Comparison of ENCODE assay signal across 9 mouse cellular contexts in the genomic region with DNA sequence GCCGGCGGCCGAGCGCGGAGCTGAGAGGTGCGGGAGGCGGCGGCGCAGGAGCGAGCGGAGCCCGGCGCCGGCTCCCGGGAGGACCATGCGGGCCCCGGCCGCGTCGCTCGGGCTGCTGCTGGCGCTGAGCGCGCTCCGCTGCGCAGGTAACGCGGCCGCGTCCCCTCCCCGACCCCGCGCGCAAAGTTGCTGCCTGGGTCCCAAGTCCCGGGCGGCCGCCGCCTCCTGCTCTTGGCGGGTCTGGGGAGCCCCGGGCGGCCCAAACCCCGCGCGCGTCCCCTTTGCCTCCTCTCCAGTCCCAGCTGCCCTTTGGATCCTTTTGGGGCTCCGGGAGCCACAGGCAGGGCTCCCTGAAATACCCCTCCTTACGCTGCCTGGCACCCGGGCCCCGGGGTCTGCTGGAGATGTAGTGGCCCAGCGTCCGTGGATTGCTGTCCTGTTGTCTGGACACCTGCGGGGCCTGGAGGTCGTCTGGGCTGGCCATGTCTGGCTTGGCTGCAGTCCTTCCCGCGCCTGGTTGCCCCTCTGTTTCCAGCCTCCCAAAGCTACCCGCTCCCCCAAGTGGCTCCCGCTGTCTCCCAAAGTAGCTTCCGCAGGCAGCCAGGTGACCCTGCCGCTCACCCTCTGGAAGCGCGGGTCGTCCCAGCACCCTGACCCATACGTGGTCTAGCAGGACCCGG. TPM values are rescaled to one million over a fixed set of nuclear protein-coding genes. Genes with fewer than 3 reads are reported as not detected.
DNase-seq lines count a peak whose midpoint lies in the region; ATAC-seq and TF ChIP-seq lines count a peak whose summit lies in the region.
"Had no signal": no experiment of that assay in that cellular context is flagged by ENCODE, and none has a peak within 500 bp of the region (broad histone marks: within the 10 kb centered on the region; RNA-seq: fewer than 3 reads in every experiment).

No protein-coding gene starts in this region.

- WGBS in heart, embryonic 14.5 days, result under 1% methylated on average over 63 of the region's 64 CpGs
- under 1% methylated on average over 64 of the region's 64 CpGs for WGBS in heart, adult 2 months
- under 1% methylated on average over 64 of the region's 64 CpGs for WGBS in hindbrain, embryonic 10.5 days
- WGBS in midbrain, embryonic 11.5 days, result under 1% methylated on average over 57 of the region's 64 CpGs
- under 1% methylated on average over 61 of the region's 64 CpGs for WGBS in cerebellum, adult 2 months

- no peak for ATAC-seq in heart, embryonic 14.5 days (ENCODE audit: insufficient number of reproducible peaks, insufficient read depth, low FRiP score, low read depth)
- peak; percentile 8; the same call in 1 of the 2 replicates for ATAC-seq in midbrain, embryonic 11.5 days (ENCODE audit: low FRiP score)

- intact Hi-C loops in heart, adult 2 months (cut with DNase I), result no loop called here

- H3K27me3 ChIP-seq in heart, embryonic 14.5 days (ENCODE audit: control insufficient read depth, insufficient read depth, low read length), result peaks cover 86% of the 10 kb centered on the region
- peaks cover 20% of the 10 kb centered on the region for H3K27me3 ChIP-seq in heart, adult 2 months (ENCODE audit: control insufficient read depth, insufficient read depth, low read length)
- peaks cover 93% of the 10 kb centered on the region for H3K27me3 ChIP-seq in hindbrain, embryonic 10.5 days (ENCODE audit: insufficient read depth, poor library complexity, severe bottlenecking)
- peaks cover 48% of the 10 kb centered on the region for H3K27me3 ChIP-seq in midbrain, embryonic 11.5 days (ENCODE audit: control insufficient read depth, insufficient read depth, low read length)
- peaks cover 2% of the 10 kb centered on the region; the same call in 1 of the 2 replicates for H3K27me3 ChIP-seq in cerebellum, adult 2 months (ENCODE audit: control insufficient read depth, insufficient read depth, low read length)

- peak overlapping the region; percentile 83 for H3K4me2 ChIP-seq in heart, embryonic 14.5 days (ENCODE audit: low read length)
- H3K4me2 ChIP-seq in midbrain, embryonic 11.5 days, result peak overlapping the region; percentile 63

- peak overlapping the region; percentile 47 to 48 for H3K4me3 ChIP-seq in heart, embryonic 14.5 days (ENCODE audit: control insufficient read depth in 1 of 2, insufficient read depth in 1 of 2, low read depth in 1 of 2, low read length in 2 of 2)
- H3K4me3 ChIP-seq in heart, adult 2 months, result no peak overlapping the region
- peak overlapping the region; percentile 69 to 77 for H3K4me3 ChIP-seq in ES-E14 (ENCODE audit: insufficient read depth in 1 of 2, low read depth in 1 of 2, low read length in 2 of 2, poor library complexity in 1 of 2, severe bottlenecking in 1 of 2)
- peak overlapping the region; percentile 67 for H3K4me3 ChIP-seq in hindbrain, embryonic 10.5 days
- H3K4me3 ChIP-seq in midbrain, embryonic 11.5 days (ENCODE audit: low read depth, low read length), result peak overlapping the region; percentile 52
- H3K4me3 ChIP-seq in cerebellum, adult 2 months (replicated peaks; ENCODE audit: insufficient read depth, low read depth, low read length), result no peak overlapping the region

- no peak overlapping the region for H3K27ac ChIP-seq in heart, embryonic 14.5 days (replicated peaks in 1 of 2; ENCODE audit: control insufficient read depth in 1 of 2, insufficient read depth in 1 of 2, low read depth in 2 of 2, low read length in 2 of 2)
- H3K27ac ChIP-seq in heart, adult 2 months, result no peak overlapping the region
- H3K27ac ChIP-seq in ES-E14 (ENCODE audit: insufficient read depth, low read depth, low read length, poor library complexity, severe bottlenecking), result no peak overlapping the region
- H3K27ac ChIP-seq in hindbrain, embryonic 10.5 days, result peak overlapping the region; percentile 81
- no peak overlapping the region for H3K27ac ChIP-seq in midbrain, embryonic 11.5 days (ENCODE audit: low read depth, low read length)
- H3K27ac ChIP-seq in cerebellum, adult 2 months (ENCODE audit: insufficient read depth, low read length), result no peak overlapping the region

- TF ChIP-seq POLR2A in heart, adult 2 months (IDR thresholded peaks at IDR 0.05; ENCODE audit: insufficient read depth, low read depth, low read length), result no peak
- no peak for TF ChIP-seq POLR2A in cerebellum, adult 2 months (IDR thresholded peaks at IDR 0.05; ENCODE audit: borderline replicate concordance, insufficient read depth, low read length)

- no peak for DNase-seq in heart, adult 2 months
- no peak for DNase-seq in ES-E14 (ENCODE audit: low read depth, low spot score)
- peak; percentile 50 for DNase-seq in hindbrain, embryonic 10.5 days (ENCODE audit: low spot score)
- DNase-seq in midbrain, embryonic 11.5 days (ENCODE audit: low spot score, missing footprints), result peak; percentile 95
- no peak for DNase-seq in frontal cortex, postnatal 25 days (ENCODE audit: low spot score in 2 of 2)
- no peak for DNase-seq in adrenal gland, postnatal 14 days
- no peak for DNase-seq in cerebellum, adult 2 months

- H3K9me3 ChIP-seq in heart, embryonic 14.5 days (ENCODE audit: control insufficient read depth, low read length), result no peaks in the 10 kb centered on the region
- H3K9me3 ChIP-seq in ES-E14 (ENCODE audit: control insufficient read depth, insufficient read depth, low read depth, low read length), result no peaks in the 10 kb centered on the region
- no peaks in the 10 kb centered on the region for H3K9me3 ChIP-seq in hindbrain, embryonic 10.5 days
- H3K9me3 ChIP-seq in midbrain, embryonic 11.5 days (ENCODE audit: control insufficient read depth, low read length), result no peaks in the 10 kb centered on the region

- no peaks in the 10 kb centered on the region for H3K36me3 ChIP-seq in heart, embryonic 14.5 days (ENCODE audit: control insufficient read depth, insufficient read depth, low read length)
- no peaks in the 10 kb centered on the region for H3K36me3 ChIP-seq in heart, adult 2 months (ENCODE audit: control insufficient read depth, insufficient read depth, low read length)
- no peaks in the 10 kb centered on the region for H3K36me3 ChIP-seq in ES-E14 (ENCODE audit: control insufficient read depth, insufficient read depth, low read length, poor library complexity, severe bottlenecking)
- no peaks in the 10 kb centered on the region for H3K36me3 ChIP-seq in hindbrain, embryonic 10.5 days
- H3K36me3 ChIP-seq in midbrain, embryonic 11.5 days (ENCODE audit: control insufficient read depth, insufficient read depth, low read length), result no peaks in the 10 kb centered on the region

- peaks cover 0 to 14% of the 10 kb centered on the region in 2 experiments; a peak in 3 of 4 replicates for H3K4me1 ChIP-seq in heart, embryonic 14.5 days (ENCODE audit: control insufficient read depth in 2 of 2, insufficient read depth in 2 of 2, low read length in 2 of 2)
- H3K4me1 ChIP-seq in heart, adult 2 months (ENCODE audit: control insufficient read depth, insufficient read depth, low read length), result no peaks in the 10 kb centered on the region
- H3K4me1 ChIP-seq in ES-E14 (ENCODE audit: control insufficient read depth in 2 of 2, insufficient read depth in 2 of 2, low read length in 2 of 2, poor library complexity in 1 of 2), result peaks cover 0 to 9% of the 10 kb centered on the region in 2 experiments; a peak in 2 of 4 replicates
- H3K4me1 ChIP-seq in hindbrain, embryonic 10.5 days (replicated peaks), result peaks cover 47% of the 10 kb centered on the region
- H3K4me1 ChIP-seq in midbrain, embryonic 11.5 days (ENCODE audit: control insufficient read depth, insufficient read depth, low read length), result peaks cover 11% of the 10 kb centered on the region
- H3K4me1 ChIP-seq in cerebellum, adult 2 months (ENCODE audit: control insufficient read depth, insufficient read depth, low read length), result 0 out of 2 replicates have a peak, but pooled peaks cover 4% of the 10 kb centered on the region

- TF ChIP-seq EP300 in heart, adult 2 months (IDR thresholded peaks at IDR 0.05; ENCODE audit: insufficient read depth, low read depth, low read length), result no peak

- in situ Hi-C loops in ES-E14 (cut with MboI; ENCODE audit: low sequenced_read_pairs in 2 of 2, unreplicated experiment in 2 of 2), result no loop called here

- H3K9ac ChIP-seq in heart, embryonic 14.5 days (ENCODE audit: low read length), result no peak overlapping the region
- H3K9ac ChIP-seq in heart, adult 2 months (ENCODE audit: low read depth, low read length), result no peak overlapping the region
- H3K9ac ChIP-seq in ES-E14 (ENCODE audit: insufficient read depth, low read depth, low read length, poor library complexity, severe bottlenecking), result peak overlapping the region; percentile 66
- H3K9ac ChIP-seq in midbrain, embryonic 11.5 days (ENCODE audit: low read length), result peak overlapping the region; percentile 50

- TF ChIP-seq CTCF in heart, adult 2 months (IDR thresholded peaks at IDR 0.05), result no peak
- TF ChIP-seq CTCF in cerebellum, adult 2 months (IDR thresholded peaks at IDR 0.05; ENCODE audit: borderline replicate concordance, insufficient read depth, low read depth, low read length), result no peak

- H3K79me2 ChIP-seq in heart, adult 2 months (replicated peaks; ENCODE audit: control insufficient read depth, insufficient read depth, low read length), result no peaks in the 10 kb centered on the region

TF ChIP-seq in ES-E14, 5 proteins besides CTCF, POLR2A, EP300 and RAD21:
- TF ChIP-seq CHD2 (IDR thresholded peaks at IDR 0.05; ENCODE audit: low read depth, low read length), result no peak
- no peak for TF ChIP-seq HCFC1 (IDR thresholded peaks at IDR 0.05; ENCODE audit: borderline replicate concordance, insufficient read depth, low read length)
- no peak for TF ChIP-seq ZC3H11A (IDR thresholded peaks at IDR 0.05; ENCODE audit: borderline replicate concordance, low read depth, low read length)
- TF ChIP-seq MAFK (IDR thresholded peaks at IDR 0.05; ENCODE audit: insufficient read depth, low read depth, low read length), result no peak
- no peak for TF ChIP-seq ZNF384 (IDR thresholded peaks at IDR 0.05; ENCODE audit: low read depth, low read length)

RNA-seq across cellular contexts. Expression of a gene that starts 1.1 kb away (rescaled TPM):
- polyA plus RNA-seq in heart, embryonic 14.5 days (2014; fragmentation: Nextera tagmentation; extraction: Ambion mirVana), result not detected in 2 replicates
- not detected for total RNA-seq in heart, adult 2 months (2021)
- not detected in 2 replicates for polyA plus RNA-seq in heart, adult 2 months (2012; rRNA removed)
- 0.13 and 0.48 TPM in 2 replicates for total RNA-seq in ES-E14 (2012; rRNA removed)
- 0.21 and 0.41 TPM in 2 replicates for polyA plus RNA-seq in hindbrain, embryonic 10.5 days (2016; fragmentation: Nextera tagmentation; extraction: Ambion mirVana)
- 0.42 and 0.50 TPM in 2 replicates for polyA plus RNA-seq in midbrain, embryonic 11.5 days (2014; fragmentation: Nextera tagmentation; extraction: Ambion mirVana)
- 0.74 and 1.4 TPM in 2 replicates for total RNA-seq in adrenal gland, postnatal 14 days (2021)
- polyA plus RNA-seq in cerebellum, adult 2 months (2012; rRNA removed), result 4.7 and 5.9 TPM in 2 replicates
- total RNA-seq: CH12.LX had no signal

RNA-seq across cellular contexts. Expression of a gene that starts 57.1 kb away (rescaled TPM):
- polyA plus RNA-seq in heart, embryonic 14.5 days (2014; fragmentation: Nextera tagmentation; extraction: Ambion mirVana), result 9.4 and 9.6 TPM in 2 replicates
- 1 to 10 TPM; 3.3 to 3.9 TPM for total RNA-seq in heart, adult 2 months (2021)
- 9.8 and 17.7 TPM in 2 replicates for polyA plus RNA-seq in heart, adult 2 months (2012; rRNA removed)
- total RNA-seq in ES-E14 (2012; rRNA removed), result 16.5 and 20.6 TPM in 2 replicates
- 63.4 and 73.4 TPM in 2 replicates for polyA plus RNA-seq in hindbrain, embryonic 10.5 days (2016; fragmentation: Nextera tagmentation; extraction: Ambion mirVana)
- 45.6 and 53.2 TPM in 2 replicates for polyA plus RNA-seq in midbrain, embryonic 11.5 days (2014; fragmentation: Nextera tagmentation; extraction: Ambion mirVana)
- 25.4 and 27.3 TPM in 2 replicates for total RNA-seq in adrenal gland, postnatal 14 days (2021)
- 47.4 and 48.5 TPM in 2 replicates for polyA plus RNA-seq in cerebellum, adult 2 months (2012; rRNA removed)

Comparison
In these comparisons a context has a peak if more than half of its experiments do, and no peak if none do; other contexts are left out.
1. H3K4me3 ChIP-seq: peak in heart, embryonic 14.5 days (2 of 2), ES-E14 (2 of 2), hindbrain, embryonic 10.5 days (single experiment) and midbrain, embryonic 11.5 days (single experiment); none in heart, adult 2 months (single experiment) and cerebellum, adult 2 months (single experiment).
2. H3K9ac ChIP-seq: peak in ES-E14 (single experiment) and midbrain, embryonic 11.5 days (single experiment); none in heart, embryonic 14.5 days (single experiment) and heart, adult 2 months (single experiment).
3. DNase-seq: peak in hindbrain, embryonic 10.5 days (single experiment) and midbrain, embryonic 11.5 days (single experiment); none in heart, adult 2 months (0 of 2), ES-E14 (single experiment), frontal cortex, postnatal 25 days (0 of 2), adrenal gland, postnatal 14 days (single experiment) and cerebellum, adult 2 months (0 of 2).